Mouse (Mus musculus): ENCODE results near the gene Gtf2ird1.

DNA sequence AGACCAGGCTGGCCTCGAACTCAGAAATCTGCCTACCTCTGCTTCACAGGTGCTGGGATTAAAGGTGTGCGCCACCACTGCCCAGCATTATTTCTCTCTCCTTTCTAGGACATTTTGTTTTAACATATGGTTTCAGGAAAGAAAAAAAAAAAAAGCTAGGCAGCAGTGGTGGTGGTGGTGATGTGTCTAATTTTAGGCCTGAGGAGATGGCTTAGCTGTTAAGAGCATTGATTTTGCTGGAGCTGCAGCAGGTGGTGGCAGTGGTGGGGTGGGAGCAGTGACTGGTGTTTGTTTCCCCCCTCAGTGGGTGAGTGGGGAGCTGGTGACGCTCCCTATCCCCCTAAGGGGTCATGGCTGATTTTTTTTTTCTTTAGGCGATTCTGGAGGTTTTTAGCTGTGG lies 103.4 kb downstream of the Gtf2ird1 start:
- no peak for TF ChIP-seq CTCF (IDR thresholded peaks at IDR 0.05; ENCODE audit: extremely low read depth, insufficient read depth, low read length)
- no peak for TF ChIP-seq POLR2A (IDR thresholded peaks at IDR 0.05; ENCODE audit: extremely low read depth, insufficient read depth, low read length)
